Mouse (Mus musculus) spleen, postnatal 10 days (tissue): ENCODE results near the gene Jade2.

Experiments used
- DNase-seq, 2 experiments: peaks; one replicate each; pipeline ENCODE4 v3.0.0; 2021 to 2022; ENCODE audit warnings: low spot score in 2 of 2

The Jade2 gene

DNA sequence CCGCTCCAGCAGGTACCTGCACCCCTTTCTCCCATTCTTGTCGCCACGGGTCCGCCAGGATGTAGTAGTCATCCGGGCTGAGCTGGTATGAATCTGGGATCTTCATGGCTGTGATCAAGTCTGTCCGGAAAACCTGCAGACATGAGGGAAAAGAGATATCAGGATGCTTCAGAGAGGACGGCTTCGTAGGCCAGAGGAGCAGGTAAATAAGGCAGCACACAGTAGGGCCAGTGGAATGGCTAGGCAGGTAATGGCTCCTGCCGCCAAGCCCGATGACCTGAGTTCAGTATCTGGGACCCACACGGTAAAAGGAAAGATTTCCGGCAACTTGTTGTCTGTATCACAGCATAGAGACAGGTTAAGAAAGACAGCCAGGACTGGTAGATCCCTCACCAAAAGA is 21.9 kb downstream of the Jade2 start:
- DNase-seq, result no peak

DNA sequence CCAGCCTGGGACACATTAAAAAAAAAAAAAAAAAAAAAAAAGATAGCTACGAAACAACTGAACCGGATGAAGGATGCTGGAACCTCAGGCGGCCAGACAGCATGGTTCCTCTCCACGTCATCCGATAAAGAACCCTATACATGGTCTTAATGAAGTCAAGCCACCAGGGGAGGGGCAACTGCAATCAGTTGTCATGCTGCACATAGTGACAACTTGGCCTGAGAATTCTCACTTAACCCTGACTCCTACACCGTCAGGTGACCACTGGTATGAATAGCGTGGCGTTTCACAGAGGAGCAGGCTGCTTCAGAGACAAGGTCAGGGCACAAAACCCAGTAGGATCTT is 23.4 kb downstream of the Jade2 start:
- DNase-seq, result no peak

DNA sequence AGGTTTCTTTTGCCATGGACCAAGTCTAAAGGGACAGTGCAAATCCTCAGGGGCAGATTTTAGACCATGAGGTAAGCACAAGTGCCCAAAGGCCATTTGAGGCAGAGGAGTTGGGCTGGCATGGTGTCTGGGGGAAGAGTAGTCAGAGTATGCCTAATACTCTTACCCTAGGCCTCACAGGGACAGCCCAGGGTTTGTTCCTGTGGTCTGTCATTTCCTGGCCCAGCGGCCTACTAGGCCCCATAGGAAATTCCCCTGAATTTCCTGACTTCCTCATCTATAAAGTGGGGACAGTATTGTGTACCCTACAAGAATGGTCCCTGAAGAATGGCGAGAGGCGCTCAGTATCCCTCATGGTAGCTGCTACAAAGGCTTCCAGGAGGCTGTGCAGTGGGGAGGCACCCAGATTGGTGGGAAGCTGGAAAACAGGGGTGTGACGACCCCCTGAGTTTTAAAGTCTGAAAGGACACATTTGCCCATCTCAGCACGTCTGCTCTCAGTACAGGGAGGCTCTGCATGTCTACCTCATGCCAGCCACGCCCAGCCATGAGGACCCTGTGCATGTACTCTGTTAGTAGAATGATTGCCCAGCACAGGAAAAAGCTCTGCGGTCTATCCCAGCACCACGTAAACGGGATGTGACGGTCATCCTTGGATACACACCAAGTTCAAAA is 23.9 kb downstream of the Jade2 start:
- DNase-seq, result no peak

DNA sequence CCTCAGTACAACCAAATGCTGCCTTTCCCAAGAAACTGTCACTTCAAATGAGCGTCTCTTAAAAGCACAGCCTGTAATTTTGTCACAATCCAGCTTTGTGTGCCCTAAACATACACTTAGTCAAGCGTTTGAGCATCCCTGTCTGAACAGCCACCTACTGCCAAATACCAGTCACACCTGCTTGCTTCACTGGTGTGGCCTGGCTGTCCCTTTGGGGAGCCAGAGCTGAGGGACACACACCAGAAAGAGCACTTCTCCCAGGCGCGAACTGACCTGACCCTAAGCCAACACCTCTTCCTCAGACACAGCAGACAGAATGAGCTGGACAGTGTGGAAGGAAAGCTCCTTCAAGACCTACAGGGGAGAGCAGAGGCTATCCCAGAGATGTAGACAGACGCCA is 24.5 kb downstream of the Jade2 start:
- no peak for DNase-seq

DNA sequence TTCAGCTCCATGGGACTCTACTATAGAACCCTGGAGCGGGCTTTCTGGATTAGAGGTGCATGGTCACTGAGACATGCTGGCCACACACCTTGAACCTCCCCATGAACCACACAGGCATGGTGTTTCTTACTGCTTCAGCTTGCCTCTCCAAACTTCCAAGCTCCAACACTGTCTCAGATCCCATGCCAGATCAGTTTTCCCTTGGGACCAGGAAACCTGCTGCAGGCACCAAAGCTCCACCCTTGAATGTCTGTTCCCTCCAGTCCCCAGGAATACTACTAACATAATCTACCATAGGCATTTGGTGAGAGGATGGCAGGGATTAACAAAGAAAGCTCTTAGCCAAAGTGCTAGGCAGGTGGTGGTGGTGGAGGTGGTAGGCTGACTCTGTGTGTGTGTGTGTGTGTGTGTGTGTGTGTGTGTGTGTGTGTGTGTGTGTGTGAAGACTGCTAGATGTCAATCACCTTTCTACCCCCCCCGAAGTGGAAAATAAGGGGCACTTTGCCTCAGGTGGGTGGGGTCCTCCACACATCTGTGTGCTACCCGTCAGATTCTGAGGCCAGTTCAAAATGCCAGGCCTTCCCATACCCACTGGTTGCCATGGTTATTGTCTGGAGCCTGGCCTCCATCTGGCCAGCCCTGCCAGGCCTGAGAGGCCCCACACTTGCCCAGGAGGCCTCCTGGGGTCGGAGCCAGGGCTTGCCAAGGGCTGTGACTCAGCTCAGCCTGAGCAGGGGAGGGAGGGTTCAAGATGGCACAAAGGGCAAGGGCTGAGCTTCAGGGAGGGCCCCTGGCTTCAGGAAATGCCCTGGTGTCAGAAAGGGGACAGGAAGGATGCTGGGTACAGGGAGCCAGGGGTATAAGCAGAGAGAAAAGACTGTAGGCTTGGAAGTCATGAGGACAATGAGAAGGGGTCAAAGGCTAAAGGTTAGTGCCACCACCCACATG is 25.2 kb downstream of the Jade2 start:
- peak in 1 of 2 experiments; percentile 71 for DNase-seq

DNA sequence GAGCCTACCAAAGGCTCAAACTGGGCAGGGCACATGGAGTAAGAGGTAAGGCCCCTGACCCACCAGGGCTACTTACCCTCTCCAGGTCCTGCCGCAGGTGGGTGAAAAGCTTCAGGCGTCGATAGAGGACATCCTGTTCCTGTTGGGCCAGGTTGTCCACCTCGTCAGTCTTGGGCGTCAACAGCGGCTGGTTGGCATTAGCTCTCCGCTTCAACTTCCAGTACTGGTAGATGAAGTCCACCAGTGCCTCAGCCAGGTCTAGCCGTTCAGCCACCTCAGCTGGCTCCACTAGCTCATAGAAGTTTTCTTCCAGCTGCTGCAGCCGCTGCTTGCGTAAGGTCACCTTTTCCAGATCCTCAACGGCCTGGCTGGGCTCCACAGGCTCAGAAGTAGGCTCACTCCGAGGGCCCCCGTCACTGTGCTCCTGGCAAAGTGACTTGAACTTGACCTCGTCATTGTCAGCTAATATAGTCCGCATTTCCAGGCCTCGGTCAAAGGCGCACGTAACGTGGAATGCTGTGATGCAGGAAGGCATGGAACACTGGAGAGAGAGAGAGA is 32.5 kb downstream of the Jade2 start:
- no peak for DNase-seq

DNA sequence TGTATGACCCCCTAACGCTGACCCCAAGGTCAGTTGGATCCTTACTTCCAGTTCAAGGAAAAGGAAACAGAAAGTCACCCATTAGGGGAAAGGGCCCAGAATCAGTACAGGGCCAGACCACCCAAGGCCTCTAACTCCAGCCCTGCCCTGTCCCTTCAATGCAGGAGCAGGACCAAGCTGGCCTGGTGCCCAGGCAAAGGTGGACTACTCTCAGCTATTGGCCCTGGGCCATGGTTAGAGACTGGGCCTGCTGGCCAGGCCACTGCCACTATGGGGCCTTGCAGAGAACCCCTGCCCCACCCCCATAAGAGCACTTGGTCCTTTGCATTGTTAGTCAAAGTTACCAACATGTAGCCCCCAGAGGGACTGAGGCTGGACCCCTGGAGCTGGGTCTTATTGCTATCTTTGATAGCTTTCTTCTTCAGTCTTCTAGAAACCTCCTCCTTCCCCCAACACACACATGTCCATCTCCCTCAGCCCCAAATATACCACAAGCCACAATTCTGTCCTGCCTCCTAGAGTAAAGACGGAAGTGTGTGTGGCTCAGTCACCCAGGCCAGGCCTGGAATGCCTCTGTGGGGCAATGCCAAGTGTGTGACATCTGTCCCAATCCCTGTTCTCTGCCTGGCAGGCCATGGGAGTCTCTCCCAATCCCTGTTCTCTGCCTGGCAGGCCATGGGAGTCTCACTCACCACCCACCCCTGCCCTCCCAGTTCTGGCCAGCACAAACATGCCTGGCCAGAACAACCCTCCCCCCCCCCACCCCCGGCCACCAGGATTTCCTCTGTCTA is 33.3 kb downstream of the Jade2 start:
- peak in 1 of 2 experiments; percentile 47 for DNase-seq

DNA sequence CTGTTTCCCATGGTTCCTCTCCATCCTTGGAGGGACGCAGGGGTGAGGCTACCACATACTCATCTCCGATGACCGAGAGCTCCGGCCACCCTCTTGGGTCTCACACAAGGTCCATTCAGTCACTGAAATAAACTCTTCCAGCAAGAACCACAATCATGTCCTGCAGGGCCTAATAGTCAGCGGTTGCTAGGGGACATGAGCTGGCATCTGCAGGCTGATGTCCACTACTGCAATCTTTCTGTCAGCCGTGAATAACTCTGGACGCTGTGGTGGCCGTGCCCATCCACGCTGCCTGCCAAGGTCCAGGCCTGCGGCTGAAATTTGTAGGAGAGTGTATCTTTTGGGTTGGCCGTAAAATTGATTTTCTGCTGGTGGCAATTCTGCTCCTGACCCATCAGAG is 34.2 kb downstream of the Jade2 start:
- DNase-seq, result no peak

DNA sequence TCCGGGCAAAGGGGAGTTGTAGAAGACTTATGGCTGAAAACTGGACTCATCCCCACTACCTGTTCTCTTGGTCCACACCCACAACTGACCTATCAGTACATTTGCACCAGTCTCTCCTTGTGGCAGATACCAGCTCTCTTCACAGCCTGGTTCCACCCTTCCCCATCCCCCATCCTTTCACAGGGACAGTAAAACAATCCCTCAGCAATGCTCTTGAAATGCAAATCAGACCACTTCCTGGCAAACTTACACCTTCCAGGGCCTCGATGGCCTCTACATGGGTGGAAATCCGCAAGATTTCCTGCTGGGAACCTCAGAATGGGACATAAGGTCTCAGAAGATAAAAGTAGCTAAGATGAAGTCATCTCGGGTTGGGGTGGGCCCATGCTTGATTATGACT is 34.7 kb downstream of the Jade2 start:
- no peak for DNase-seq

DNA sequence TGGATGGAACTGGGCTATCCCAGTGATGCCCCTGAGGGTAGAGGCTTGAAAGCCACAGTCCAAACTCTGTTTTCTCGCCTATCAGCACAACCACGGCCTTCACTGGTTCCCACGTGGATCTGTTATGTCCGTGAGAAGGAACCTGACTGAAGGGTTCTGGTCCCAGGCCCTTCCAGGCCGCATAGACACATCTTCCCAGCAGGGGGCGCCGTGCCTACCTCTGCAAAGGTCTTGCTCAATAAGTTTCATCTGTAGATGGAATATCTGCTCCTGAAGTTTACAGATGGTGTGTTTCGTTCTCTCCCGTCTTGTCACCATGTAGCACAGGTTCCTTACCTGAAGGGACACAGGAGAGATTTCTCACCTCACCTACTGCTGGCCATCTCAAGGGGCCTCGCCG is 36.6 kb downstream of the Jade2 start:
- DNase-seq, result peak; percentile 85 to 92

DNA sequence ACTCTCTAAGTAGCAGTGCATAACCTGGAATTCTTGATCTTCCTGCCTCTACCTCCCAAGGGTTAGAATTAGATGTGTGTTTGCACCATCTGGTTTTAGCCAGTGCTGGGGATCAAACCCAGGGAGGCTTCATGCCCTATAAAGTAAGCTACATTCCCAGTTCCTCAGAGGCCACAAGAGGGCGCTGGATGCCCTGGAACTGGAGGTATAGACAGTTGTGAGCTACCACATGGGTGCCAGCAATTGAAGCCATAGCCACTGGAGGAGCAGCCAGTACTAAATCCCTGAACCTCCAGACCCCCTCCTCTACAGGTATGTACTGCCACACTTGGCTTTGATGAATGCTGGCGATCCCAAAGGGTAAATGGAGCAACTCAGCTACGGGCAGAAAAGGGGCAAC is 37.5 kb downstream of the Jade2 start:
- DNase-seq, result peak in 1 of 2 experiments; percentile 78

DNA sequence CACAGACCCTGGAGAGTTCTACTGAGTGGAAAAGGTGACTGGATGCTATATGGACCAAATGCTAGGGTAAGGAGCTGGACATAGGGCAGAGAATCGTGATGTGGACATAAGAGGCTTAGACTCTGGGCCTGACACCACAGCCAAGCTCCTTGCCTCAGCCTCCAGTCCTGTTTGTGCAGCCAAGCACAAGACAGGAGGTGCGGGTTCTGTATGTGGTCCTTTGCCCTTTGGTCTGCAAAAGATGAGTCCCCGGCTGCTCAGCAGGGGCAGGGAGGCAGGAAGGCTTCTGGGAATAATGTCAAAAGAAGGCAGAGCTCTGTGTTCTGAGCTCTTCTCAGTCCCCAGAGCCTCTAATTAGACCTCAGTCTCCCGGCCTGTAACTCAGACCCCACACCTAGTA is 38.6 kb downstream of the Jade2 start:
- no peak for DNase-seq

DNA sequence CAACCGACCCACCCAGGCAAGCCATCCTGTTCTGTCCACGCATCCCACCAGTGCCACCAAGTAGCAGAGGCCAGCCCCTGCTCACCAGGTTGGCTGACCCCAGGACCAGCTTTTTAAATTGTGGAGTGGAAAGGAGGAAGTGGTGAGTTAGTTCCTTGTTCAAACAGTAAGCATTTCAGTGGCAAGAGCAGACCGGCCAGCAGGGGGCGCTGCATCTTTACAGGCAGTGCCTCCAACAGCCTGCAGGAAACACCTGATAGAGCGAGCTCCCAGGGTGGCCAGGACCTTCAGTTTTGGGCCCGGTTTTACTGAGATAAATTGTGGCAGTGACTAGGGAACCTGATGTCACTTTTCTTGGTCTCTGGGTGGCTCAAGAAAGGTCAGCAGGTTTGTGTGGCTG is 39.7 kb downstream of the Jade2 start:
- peak; percentile 88 to 98 for DNase-seq

DNA sequence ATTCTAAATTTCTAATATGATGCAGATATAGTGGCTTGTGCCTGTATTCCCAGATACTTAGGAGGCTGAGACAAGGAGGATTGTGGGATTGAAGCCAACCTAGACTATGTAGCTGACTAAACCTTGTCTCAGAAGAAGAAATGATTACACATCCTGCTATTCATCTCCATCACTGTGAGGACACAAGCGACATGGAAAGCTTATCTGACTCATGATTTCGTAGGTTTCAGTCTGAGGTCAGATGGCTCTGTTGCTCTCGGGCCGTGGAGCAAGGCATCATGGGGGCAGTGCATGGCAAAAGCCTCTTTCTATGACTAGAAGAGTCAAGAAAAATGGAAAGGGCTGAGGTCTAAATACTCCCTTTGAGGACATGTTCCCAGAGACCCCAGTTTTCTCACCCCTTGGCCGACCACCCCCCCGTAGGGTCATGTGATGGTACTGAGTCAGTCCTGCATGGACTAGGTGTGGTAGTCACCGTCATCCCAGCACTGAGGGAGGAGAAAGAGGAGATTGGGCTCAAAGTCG is 45.4 kb downstream of the Jade2 start:
- no peak for DNase-seq

DNA sequence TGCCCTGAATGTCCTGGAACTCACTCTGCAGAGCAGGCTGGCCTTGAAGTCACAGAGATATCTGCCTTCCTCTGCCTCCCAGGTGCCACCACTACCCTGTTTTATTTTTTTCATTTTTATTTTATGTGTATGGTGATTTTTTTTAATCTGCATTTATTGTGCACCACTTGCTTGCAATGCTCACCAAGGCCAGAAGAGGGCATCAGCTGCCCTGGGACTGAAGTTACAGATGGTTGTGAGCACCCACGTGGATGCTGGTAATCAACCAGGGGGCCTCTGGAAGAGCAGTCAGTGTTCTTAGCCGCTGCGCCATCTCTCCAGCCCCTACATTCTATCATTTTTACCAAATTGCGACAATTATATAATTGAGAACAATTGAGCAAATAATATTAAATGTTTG is 46.2 kb downstream of the Jade2 start:
- DNase-seq, result no peak

DNA sequence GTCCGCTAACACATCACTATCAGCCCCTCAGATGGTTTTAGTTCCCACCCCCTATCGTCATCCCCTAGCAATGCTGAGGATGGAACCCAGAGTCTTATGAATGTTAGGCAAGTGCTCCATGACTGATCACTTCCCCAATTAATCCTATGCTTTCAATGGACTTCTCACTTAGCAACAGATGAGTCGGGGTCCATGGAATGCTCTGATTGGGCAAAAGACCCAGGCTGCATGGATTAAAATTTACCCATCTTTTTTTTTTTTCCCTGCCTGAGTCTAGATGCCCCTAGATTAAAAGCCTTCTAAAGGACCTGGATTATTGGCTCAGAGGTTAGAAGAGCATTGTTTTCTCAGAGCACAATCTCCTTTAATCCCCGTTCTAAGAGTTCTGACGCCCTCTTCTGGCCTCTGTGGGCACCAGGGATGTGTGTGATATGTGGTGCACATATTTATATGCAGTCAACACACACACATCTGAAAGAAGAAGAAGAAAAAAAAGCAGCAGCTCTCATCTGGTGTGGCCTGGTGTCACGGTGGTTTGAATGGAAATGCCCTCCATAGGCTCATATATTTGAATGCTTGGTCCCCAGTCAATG is 47.7 kb downstream of the Jade2 start:
- DNase-seq, result no peak

DNA sequence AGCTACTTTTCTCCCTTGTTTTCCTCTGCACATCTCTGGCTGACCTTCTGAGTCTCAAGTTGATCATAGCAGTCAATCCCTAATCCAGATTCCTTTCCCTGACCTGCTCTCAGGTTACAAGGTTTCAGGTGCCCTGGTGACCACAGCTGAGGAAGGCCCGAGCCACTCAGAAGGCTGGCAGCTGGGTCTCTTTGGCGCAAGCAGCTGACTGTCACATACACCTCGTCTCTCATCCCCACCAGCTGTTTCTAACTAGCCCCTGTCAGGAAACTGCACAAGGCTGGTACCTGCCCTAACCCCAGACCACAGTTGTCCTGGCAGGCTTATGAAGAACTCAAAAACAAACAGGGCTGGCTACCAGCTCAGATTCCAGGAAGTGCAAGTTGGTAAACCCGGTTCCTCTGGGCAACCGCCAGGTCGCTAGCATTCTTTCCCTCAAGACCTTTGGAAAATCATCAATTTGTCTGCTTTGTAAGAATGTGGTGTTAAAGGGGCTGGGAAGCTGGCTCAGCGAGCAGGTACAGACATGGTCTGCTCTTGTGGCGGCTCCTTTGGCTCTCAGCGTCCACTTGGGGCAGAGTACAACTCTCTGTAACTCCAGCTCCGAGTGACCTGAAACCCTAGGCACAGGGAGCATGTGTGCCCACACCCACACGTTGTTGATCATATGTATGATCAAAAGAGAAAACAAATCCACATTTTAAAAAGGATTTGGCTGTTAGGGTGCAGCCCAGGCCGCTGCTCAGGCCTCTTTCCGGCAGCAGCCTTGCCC is 50.2 kb downstream of the Jade2 start:
- no peak for DNase-seq

DNA sequence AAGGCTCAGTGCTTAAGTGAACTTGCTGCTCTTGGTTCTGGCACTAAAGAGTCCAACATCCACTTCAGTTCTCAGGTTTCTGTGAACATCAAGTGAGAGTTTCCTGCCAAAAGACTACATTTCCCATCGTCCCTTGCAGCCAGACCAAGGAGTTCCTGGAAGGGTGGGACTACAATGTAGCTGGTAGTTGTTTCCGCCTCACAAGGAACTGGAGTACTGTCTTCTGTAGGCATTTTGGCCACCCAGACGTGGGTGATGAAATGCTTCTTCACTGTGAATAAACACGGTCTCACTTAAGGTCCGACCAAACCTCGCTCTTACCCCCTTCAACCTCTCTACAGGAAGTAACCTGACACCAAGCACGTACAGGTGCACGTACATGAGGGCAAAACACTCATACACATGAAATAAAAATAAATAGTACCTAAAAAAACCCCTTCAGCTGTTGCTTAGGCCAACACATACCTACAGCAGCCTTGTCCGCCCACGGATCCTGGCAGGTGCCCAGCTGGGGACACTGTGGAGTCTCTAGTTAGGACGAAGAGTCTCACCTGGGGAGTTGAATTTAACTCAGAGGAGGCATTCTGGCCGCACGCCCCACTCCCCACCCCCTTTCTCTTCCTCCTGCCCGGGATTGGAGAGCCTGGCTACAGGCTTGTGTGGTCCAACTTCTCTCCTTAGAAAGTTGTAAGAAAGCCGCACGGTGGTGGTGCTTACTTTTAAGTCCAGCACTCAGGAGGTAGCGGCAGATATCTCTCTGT is 52.1 kb downstream of the Jade2 start:
- peak; percentile 39 to 76 for DNase-seq

DNA sequence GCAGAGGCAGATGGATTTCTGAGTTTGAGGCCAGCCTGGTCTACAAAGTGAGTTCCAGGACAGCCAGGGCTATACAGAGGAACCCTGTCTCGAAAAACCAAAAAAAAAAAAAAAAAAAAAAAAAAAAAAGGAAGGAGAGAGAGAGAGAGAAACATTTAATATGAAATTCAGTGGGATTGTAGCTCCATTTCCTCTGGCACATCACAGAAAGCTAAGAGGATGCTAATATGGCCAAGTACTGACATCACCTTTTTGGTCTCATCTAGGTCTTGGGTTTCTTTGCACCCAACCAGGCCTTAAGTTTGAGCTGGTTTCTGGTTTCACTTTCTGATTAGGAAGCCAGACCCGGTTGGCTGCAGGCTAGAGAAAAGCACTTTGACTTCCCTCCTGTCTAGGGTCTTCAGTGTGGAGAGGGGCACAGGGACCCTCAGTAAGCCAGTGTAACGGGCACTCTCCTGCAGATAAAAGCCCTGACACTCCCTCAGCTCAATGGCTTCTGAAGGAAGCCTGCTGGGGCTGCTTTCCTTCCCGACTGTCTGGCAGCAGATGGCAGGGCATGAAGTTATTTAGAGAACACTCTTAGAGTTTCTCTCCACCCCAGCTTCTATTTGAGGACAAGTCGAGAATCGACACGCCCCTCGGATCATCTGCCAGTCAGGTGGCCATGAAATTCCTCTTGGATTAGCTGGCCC is 56.7 kb downstream of the Jade2 start:
- DNase-seq, result no peak
